In the genomic region with DNA sequence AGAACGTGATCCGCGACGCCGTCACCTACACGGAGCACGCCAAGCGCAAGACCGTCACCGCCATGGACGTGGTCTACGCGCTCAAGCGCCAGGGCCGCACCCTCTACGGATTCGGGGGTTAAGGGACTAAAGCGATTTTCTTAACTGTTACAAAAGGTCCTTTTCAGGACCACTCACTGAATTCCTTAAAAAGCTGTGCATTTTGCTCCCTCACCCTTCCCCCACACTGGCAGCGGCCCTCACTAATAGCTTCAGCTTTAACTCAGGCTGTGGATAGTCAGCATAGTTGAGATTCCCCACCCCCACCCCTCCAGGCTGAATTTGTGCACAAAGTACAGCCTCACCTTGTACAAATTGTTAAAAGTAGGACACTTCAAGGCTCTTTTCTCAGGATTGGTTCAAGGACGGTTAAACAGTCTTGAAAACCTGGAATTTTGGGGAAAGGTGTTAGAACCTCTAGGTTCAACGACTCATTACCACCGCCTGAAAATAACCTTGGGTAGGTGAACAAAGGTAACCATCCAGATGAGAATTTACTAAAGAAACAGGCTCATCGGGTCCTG, we compare ENCODE assay signal across 8 mouse cellular contexts. TPM values are rescaled to one million over a fixed set of nuclear protein-coding genes. Genes with fewer than 3 reads are reported as not detected.
DNase-seq lines count a peak whose midpoint lies in the region; ATAC-seq lines count a peak whose summit lies in the region.

No protein-coding gene starts in this region.

- H3K4me3 ChIP-seq in heart, embryonic 16.5 days (ENCODE audit: low read length) = peak overlapping the region; percentile 51
- H3K4me3 ChIP-seq in liver, embryonic 11.5 days (ENCODE audit: low read depth, low read length) = peak overlapping the region; percentile 45

- no peak for DNase-seq in heart, postnatal 10 days
- peak; percentile 88 for DNase-seq in ES-CJ7 (ENCODE audit: low read depth, low spot score)
- peak; percentile 76 for DNase-seq in liver, embryonic 11.5 days (ENCODE audit: low spot score)
- peak; percentile 55 for DNase-seq in retina, postnatal 1 day
- no peak for DNase-seq in frontal cortex, adult 2 months (ENCODE audit: extremely low spot score in 1 of 2, low spot score in 1 of 2)
- no peak for DNase-seq in ovary, postnatal 14 days (ENCODE audit: low spot score)

- H3K9ac ChIP-seq in heart, embryonic 16.5 days (ENCODE audit: low read length) = peak overlapping the region; percentile 46
- peak overlapping the region; percentile 75 for H3K9ac ChIP-seq in liver, embryonic 11.5 days (ENCODE audit: low read depth, low read length)

- no peak for ATAC-seq in heart, embryonic 16.5 days (replicated peaks; ENCODE audit: extremely low read depth, insufficient read depth, low FRiP score)
- peak; percentile 32 for ATAC-seq in erythroid progenitor cell, adult 5-6 weeks (replicated peaks; ENCODE audit: low FRiP score, poor library complexity, severe bottlenecking)
- peak; percentile 10 for ATAC-seq in liver, embryonic 11.5 days (replicated peaks; ENCODE audit: low FRiP score)

- no peaks in the 10 kb centered on the region for H3K27me3 ChIP-seq in heart, embryonic 16.5 days (ENCODE audit: control insufficient read depth, insufficient read depth, low read length)
- H3K27me3 ChIP-seq in liver, embryonic 11.5 days (replicated peaks; ENCODE audit: control insufficient read depth, insufficient read depth, low read length) = no peaks in the 10 kb centered on the region

- intact Hi-C loops in heart, postnatal 10 days (cut with DNase I) = loop anchor here (5.0 to 10.0 kb wide), 2 partner anchors 1720 to 2002 kb away; a partner anchor contains a TSS

- H3K9me3 ChIP-seq in heart, embryonic 16.5 days (replicated peaks; ENCODE audit: control insufficient read depth, low read length) = no peaks in the 10 kb centered on the region
- no peaks in the 10 kb centered on the region for H3K9me3 ChIP-seq in liver, embryonic 11.5 days (ENCODE audit: control insufficient read depth, low read length)

- H3K27ac ChIP-seq in heart, embryonic 16.5 days (ENCODE audit: low read length) = peak overlapping the region; percentile 88
- peak overlapping the region; percentile 99 for H3K27ac ChIP-seq in liver, embryonic 11.5 days (ENCODE audit: low read depth, low read length)

- H3K4me1 ChIP-seq in heart, embryonic 16.5 days (ENCODE audit: control insufficient read depth, insufficient read depth, low read length) = peaks cover 14% of the 10 kb centered on the region
- peaks cover 22% of the 10 kb centered on the region; the same call in 1 of the 2 replicates for H3K4me1 ChIP-seq in liver, embryonic 11.5 days (replicated peaks; ENCODE audit: control insufficient read depth, insufficient read depth, low read length)

- no peaks in the 10 kb centered on the region for H3K36me3 ChIP-seq in heart, embryonic 16.5 days (ENCODE audit: control insufficient read depth, insufficient read depth)
- H3K36me3 ChIP-seq in liver, embryonic 11.5 days (ENCODE audit: control insufficient read depth, insufficient read depth, low read length) = no peaks in the 10 kb centered on the region

- peak overlapping the region; percentile 67 for H3K4me2 ChIP-seq in heart, embryonic 16.5 days (ENCODE audit: low read depth, low read length)
- H3K4me2 ChIP-seq in liver, embryonic 11.5 days = peak overlapping the region; percentile 72

- 3% methylated on average over 12 of the region's 23 CpGs for WGBS in heart, embryonic 16.5 days
- WGBS in liver, embryonic 11.5 days = under 1% methylated on average over 17 of the region's 23 CpGs

RNA-seq across cellular contexts. Expression of a gene that starts 0.5 kb away (rescaled TPM):
- 1.2 and 1.5 TPM in 2 replicates for polyA plus RNA-seq in heart, embryonic 16.5 days (2015; fragmentation: Nextera tagmentation; extraction: Ambion mirVana)
- total RNA-seq in heart, postnatal 10 days (2021) = 100 to 1,000 TPM; 130 to 151 TPM
- total RNA-seq in erythroid progenitor cell, adult 5-6 weeks (2015; ENCODE audit: low replicate concordance) = 331 and 380 TPM in 2 replicates
- 1,134 and 2,811 TPM in 2 replicates for total RNA-seq in erythroid progenitor cell, adult 5-6 weeks (2017; ENCODE audit: low replicate concordance)
- polyA plus RNA-seq in liver, embryonic 11.5 days (2014; fragmentation: Nextera tagmentation; extraction: Ambion mirVana) = 4.0 TPM in 2 replicates
- polyA plus RNA-seq in frontal cortex, adult 2 months (2012; rRNA removed) = 2.9 and 4.5 TPM in 2 replicates

RNA-seq across cellular contexts. Expression of a gene that starts 3.7 kb away (rescaled TPM):
- polyA plus RNA-seq in heart, embryonic 16.5 days (2015; fragmentation: Nextera tagmentation; extraction: Ambion mirVana) = 0.32 TPM in 1 of 2 replicates, not detected in the other
- total RNA-seq in heart, postnatal 10 days (2021) = 100 to 1,000 TPM; 162 to 177 TPM
- total RNA-seq in erythroid progenitor cell, adult 5-6 weeks (2015; ENCODE audit: low replicate concordance) = 142 and 188 TPM in 2 replicates
- 706 and 1,369 TPM in 2 replicates for total RNA-seq in erythroid progenitor cell, adult 5-6 weeks (2017; ENCODE audit: low replicate concordance)
- polyA plus RNA-seq in liver, embryonic 11.5 days (2014; fragmentation: Nextera tagmentation; extraction: Ambion mirVana) = 0.57 TPM in 1 of 2 replicates, not detected in the other
- polyA plus RNA-seq in frontal cortex, adult 2 months (2012; rRNA removed) = 3.8 and 4.6 TPM in 2 replicates

RNA-seq across cellular contexts. Expression of a gene that starts 4.9 kb away (rescaled TPM):
- 1.5 and 3.4 TPM in 2 replicates for polyA plus RNA-seq in heart, embryonic 16.5 days (2015; fragmentation: Nextera tagmentation; extraction: Ambion mirVana)
- total RNA-seq in heart, postnatal 10 days (2021) = 100 to 1,000 TPM; 160 to 202 TPM
- total RNA-seq in erythroid progenitor cell, adult 5-6 weeks (2015; ENCODE audit: low replicate concordance) = 238 and 271 TPM in 2 replicates
- total RNA-seq in erythroid progenitor cell, adult 5-6 weeks (2017; ENCODE audit: low replicate concordance) = 723 and 806 TPM in 2 replicates
- 4.2 and 8.8 TPM in 2 replicates for polyA plus RNA-seq in liver, embryonic 11.5 days (2014; fragmentation: Nextera tagmentation; extraction: Ambion mirVana)
- 0.86 and 1.2 TPM in 2 replicates for polyA plus RNA-seq in frontal cortex, adult 2 months (2012; rRNA removed)

RNA-seq across cellular contexts. Expression of a gene that starts 5.2 kb away (rescaled TPM):
- polyA plus RNA-seq in heart, embryonic 16.5 days (2015; fragmentation: Nextera tagmentation; extraction: Ambion mirVana) = 3.2 and 5.0 TPM in 2 replicates
- 100 to 1,000 TPM; 221 to 266 TPM for total RNA-seq in heart, postnatal 10 days (2021)
- total RNA-seq in erythroid progenitor cell, adult 5-6 weeks (2015; ENCODE audit: low replicate concordance) = 1,233 and 1,450 TPM in 2 replicates
- total RNA-seq in erythroid progenitor cell, adult 5-6 weeks (2017; ENCODE audit: low replicate concordance) = 1,686 and 1,833 TPM in 2 replicates
- polyA plus RNA-seq in liver, embryonic 11.5 days (2014; fragmentation: Nextera tagmentation; extraction: Ambion mirVana) = 5.5 and 8.3 TPM in 2 replicates
- 0.76 and 1.1 TPM in 2 replicates for polyA plus RNA-seq in frontal cortex, adult 2 months (2012; rRNA removed)

RNA-seq across cellular contexts. Expression of a gene that starts 6.2 kb away (rescaled TPM):
- polyA plus RNA-seq in heart, embryonic 16.5 days (2015; fragmentation: Nextera tagmentation; extraction: Ambion mirVana) = 0.79 and 0.97 TPM in 2 replicates
- 100 to 1,000 TPM; 109 to 127 TPM for total RNA-seq in heart, postnatal 10 days (2021)
- 666 and 715 TPM in 2 replicates for total RNA-seq in erythroid progenitor cell, adult 5-6 weeks (2015; ENCODE audit: low replicate concordance)
- 4,010 and 6,111 TPM in 2 replicates for total RNA-seq in erythroid progenitor cell, adult 5-6 weeks (2017; ENCODE audit: low replicate concordance)
- 2.8 and 3.9 TPM in 2 replicates for polyA plus RNA-seq in liver, embryonic 11.5 days (2014; fragmentation: Nextera tagmentation; extraction: Ambion mirVana)
- 0.36 and 0.58 TPM in 2 replicates for polyA plus RNA-seq in frontal cortex, adult 2 months (2012; rRNA removed)

Comparison
In these comparisons a context has a peak if more than half of its experiments do, and no peak if none do; other contexts are left out.
1. DNase-seq: peak in ES-CJ7 (single experiment), liver, embryonic 11.5 days (single experiment) and retina, postnatal 1 day (single experiment); none in heart, postnatal 10 days (0 of 2), frontal cortex, adult 2 months (0 of 2) and ovary, postnatal 14 days (single experiment).